Mouse (Mus musculus): Measurements from ENCODE around the gene Ldlrad3. TPM values are rescaled to one million over a fixed set of nuclear protein-coding genes. Genes with fewer than 3 reads are reported as not detected.

The Ldlrad3 gene
- polyA plus RNA-seq (2012; rRNA removed) (45.1 and 53.4 TPM in 2 replicates), polyA plus RNA-seq (2014; fragmentation: Nextera tagmentation; extraction: Ambion mirVana) (49.7 and 58.0 TPM in 2 replicates)

- peak; percentile 79 for DNase-seq (ENCODE audit: low spot score)
- peak; percentile 96 for ATAC-seq (ENCODE audit: low FRiP score, low read depth)
- peak within 1 kb of the TSS; percentile 63 for H3K4me3 ChIP-seq (replicated peaks; ENCODE audit: low read length)
- 3% methylated on average over 18 of the region's 77 CpGs for WGBS
- peak within 1 kb of the TSS; percentile 94 for H3K27ac ChIP-seq (replicated peaks; ENCODE audit: low read depth, low read length)
- peak within 1 kb of the TSS; percentile 89 for H3K9ac ChIP-seq (ENCODE audit: low read depth, low read length, severe bottlenecking)
- H3K9me3 ChIP-seq (ENCODE audit: control insufficient read depth, low read length), result no peaks in the 10 kb centered on the region
- H3K36me3 ChIP-seq (ENCODE audit: control insufficient read depth, insufficient read depth, low read length), result no peaks in the 10 kb centered on the region
- no peaks in the 10 kb centered on the region for H3K27me3 ChIP-seq (ENCODE audit: control insufficient read depth, insufficient read depth, low read length)
- TF ChIP-seq POLR2A (IDR thresholded peaks at IDR 0.05; ENCODE audit: borderline replicate concordance, extremely low read depth, insufficient read depth, insufficient read length), result peak; percentile 51; the same call in 1 of the 2 replicates
- H3K4me2 ChIP-seq (replicated peaks; ENCODE audit: low read depth, low read length, severe bottlenecking), result peak within 1 kb of the TSS; percentile 75
- peaks cover 35% of the 10 kb centered on the region for H3K4me1 ChIP-seq (ENCODE audit: control insufficient read depth, insufficient read depth, low read length)
Measured at GRCm38 (mm10) chr2:102185951-102186561, at the start of gene Ldlrad3. Ldlrad3 (minus strand) TSS chr2:102186385.

DNA sequence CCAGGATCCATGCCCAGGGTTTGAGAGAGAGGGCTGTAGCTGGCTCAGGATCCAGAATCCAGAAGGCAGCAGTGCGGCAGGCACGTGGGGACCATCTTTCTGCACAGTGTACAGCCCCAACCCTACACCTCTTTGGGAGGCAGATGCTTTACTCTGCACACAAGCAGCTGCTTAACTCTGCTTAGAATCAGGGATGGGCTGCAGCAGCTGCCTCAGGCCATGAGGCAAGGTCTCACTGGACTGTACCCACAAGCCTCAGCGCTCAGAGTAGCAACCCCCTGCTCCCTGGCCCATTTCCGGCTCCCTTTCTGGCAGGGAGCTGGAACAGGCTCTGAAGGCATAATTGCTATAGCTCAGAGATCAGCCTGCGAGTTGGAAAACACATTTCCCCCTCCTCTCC is 45.3 kb upstream of the Ldlrad3 start:
- peak; percentile 91 for ATAC-seq (ENCODE audit: low FRiP score, low read depth)
- peaks cover 17% of the 10 kb centered on the region for H3K4me1 ChIP-seq (ENCODE audit: control insufficient read depth, insufficient read depth, low read length)
- H3K4me3 ChIP-seq (replicated peaks; ENCODE audit: low read length), result no peak overlapping the region
- peak; percentile 65 for DNase-seq (ENCODE audit: low spot score)
- no peaks in the 10 kb centered on the region for H3K9me3 ChIP-seq (ENCODE audit: control insufficient read depth, low read length)
- 10% methylated on average over 5 of the region's 5 CpGs for WGBS
- H3K9ac ChIP-seq (ENCODE audit: low read depth, low read length, severe bottlenecking), result 0 out of 2 replicates have a peak overlapping the region, but pooled peaks have one; percentile 25
- peak overlapping the region; percentile 19; the same call in 1 of the 2 replicates for H3K4me2 ChIP-seq (replicated peaks; ENCODE audit: low read depth, low read length, severe bottlenecking)
- H3K27me3 ChIP-seq (ENCODE audit: control insufficient read depth, insufficient read depth, low read length), result no peaks in the 10 kb centered on the region
- H3K27ac ChIP-seq (replicated peaks; ENCODE audit: low read depth, low read length), result peak overlapping the region; percentile 82
- H3K36me3 ChIP-seq (ENCODE audit: control insufficient read depth, insufficient read depth, low read length), result no peaks in the 10 kb centered on the region
- TF ChIP-seq POLR2A (IDR thresholded peaks at IDR 0.05; ENCODE audit: borderline replicate concordance, extremely low read depth, insufficient read depth, insufficient read length), result no peak

DNA sequence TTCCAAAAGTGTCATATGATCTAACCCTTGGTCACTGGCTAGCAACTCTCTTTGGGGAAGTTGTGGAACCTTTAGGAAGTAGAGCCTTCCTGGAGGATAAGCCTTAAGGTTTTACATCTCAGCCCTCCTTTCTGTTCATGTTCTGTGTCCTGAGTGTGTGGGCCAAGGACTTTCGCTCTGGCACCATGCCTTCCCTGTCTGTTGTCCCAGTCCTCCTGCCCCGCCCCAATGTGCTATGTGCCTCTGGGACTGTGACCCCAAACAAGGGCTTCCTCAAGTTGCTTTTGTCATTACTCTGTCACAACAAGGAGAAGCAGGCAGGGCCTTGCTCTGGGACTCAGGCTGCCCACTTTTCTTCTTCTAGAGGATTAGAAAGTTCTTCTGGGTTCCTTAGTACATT is 42.9 kb upstream of the Ldlrad3 start:
- Histone ChIP-seq H3K9ac (ENCODE audit: low read depth, low read length, severe bottlenecking) (no peak overlapping the region), H3K27me3 (ENCODE audit: control insufficient read depth, insufficient read depth, low read length) (no peaks in the 10 kb centered on the region), H3K4me1 (ENCODE audit: control insufficient read depth, insufficient read depth, low read length) (peaks cover 17% of the 10 kb centered on the region), H3K4me2 (replicated peaks; ENCODE audit: low read depth, low read length, severe bottlenecking) (no peak overlapping the region), H3K36me3 (ENCODE audit: control insufficient read depth, insufficient read depth, low read length) (no peaks in the 10 kb centered on the region), H3K9me3 (ENCODE audit: control insufficient read depth, low read length) (no peaks in the 10 kb centered on the region), H3K4me3 (replicated peaks; ENCODE audit: low read length) (no peak overlapping the region), H3K27ac (replicated peaks; ENCODE audit: low read depth, low read length) (no peak overlapping the region)
- ATAC-seq (ENCODE audit: low FRiP score, low read depth) (no peak), DNase-seq (ENCODE audit: low spot score) (no peak)
- 91% methylated on average over 2 of the region's 2 CpGs for WGBS
- no peak for TF ChIP-seq POLR2A (IDR thresholded peaks at IDR 0.05; ENCODE audit: borderline replicate concordance, extremely low read depth, insufficient read depth, insufficient read length)

- no peak for ATAC-seq (ENCODE audit: low FRiP score, low read depth)
- 60% methylated on average over 5 of the region's 5 CpGs for WGBS
- Histone ChIP-seq H3K36me3 (ENCODE audit: control insufficient read depth, insufficient read depth, low read length) (no peaks in the 10 kb centered on the region), H3K9ac (ENCODE audit: low read depth, low read length, severe bottlenecking) (no peak overlapping the region), H3K4me3 (replicated peaks; ENCODE audit: low read length) (no peak overlapping the region), H3K4me1 (ENCODE audit: control insufficient read depth, insufficient read depth, low read length) (peaks cover 17% of the 10 kb centered on the region), H3K27ac (replicated peaks; ENCODE audit: low read depth, low read length) (no peak overlapping the region), H3K4me2 (replicated peaks; ENCODE audit: low read depth, low read length, severe bottlenecking) (no peak overlapping the region), H3K9me3 (ENCODE audit: control insufficient read depth, low read length) (no peaks in the 10 kb centered on the region), H3K27me3 (ENCODE audit: control insufficient read depth, insufficient read depth, low read length) (no peaks in the 10 kb centered on the region)
- DNase-seq (ENCODE audit: low spot score), result no peak
- TF ChIP-seq POLR2A (IDR thresholded peaks at IDR 0.05; ENCODE audit: borderline replicate concordance, extremely low read depth, insufficient read depth, insufficient read length), result no peak
Measured at GRCm38 (mm10) chr2:102228331-102228730, 42.1 kb upstream of the Ldlrad3 start.

GRCm38 (mm10) chr2:102227839-102228238 is 41.7 kb upstream of the Ldlrad3 start:
- 79% methylated on average over 8 of the region's 8 CpGs for WGBS
- Histone ChIP-seq H3K27me3 (ENCODE audit: control insufficient read depth, insufficient read depth, low read length) (no peaks in the 10 kb centered on the region), H3K27ac (replicated peaks; ENCODE audit: low read depth, low read length) (no peak overlapping the region), H3K4me3 (replicated peaks; ENCODE audit: low read length) (no peak overlapping the region), H3K9me3 (ENCODE audit: control insufficient read depth, low read length) (no peaks in the 10 kb centered on the region), H3K4me1 (ENCODE audit: control insufficient read depth, insufficient read depth, low read length) (peaks cover 16% of the 10 kb centered on the region), H3K36me3 (ENCODE audit: control insufficient read depth, insufficient read depth, low read length) (no peaks in the 10 kb centered on the region), H3K4me2 (replicated peaks; ENCODE audit: low read depth, low read length, severe bottlenecking) (no peak overlapping the region), H3K9ac (ENCODE audit: low read depth, low read length, severe bottlenecking) (no peak overlapping the region)
- no peak for TF ChIP-seq POLR2A (IDR thresholded peaks at IDR 0.05; ENCODE audit: borderline replicate concordance, extremely low read depth, insufficient read depth, insufficient read length)
- DNase-seq (ENCODE audit: low spot score), result no peak
- no peak for ATAC-seq (ENCODE audit: low FRiP score, low read depth)
